Mouse (Mus musculus): ENCODE results near the gene Srsf2.

DNA sequence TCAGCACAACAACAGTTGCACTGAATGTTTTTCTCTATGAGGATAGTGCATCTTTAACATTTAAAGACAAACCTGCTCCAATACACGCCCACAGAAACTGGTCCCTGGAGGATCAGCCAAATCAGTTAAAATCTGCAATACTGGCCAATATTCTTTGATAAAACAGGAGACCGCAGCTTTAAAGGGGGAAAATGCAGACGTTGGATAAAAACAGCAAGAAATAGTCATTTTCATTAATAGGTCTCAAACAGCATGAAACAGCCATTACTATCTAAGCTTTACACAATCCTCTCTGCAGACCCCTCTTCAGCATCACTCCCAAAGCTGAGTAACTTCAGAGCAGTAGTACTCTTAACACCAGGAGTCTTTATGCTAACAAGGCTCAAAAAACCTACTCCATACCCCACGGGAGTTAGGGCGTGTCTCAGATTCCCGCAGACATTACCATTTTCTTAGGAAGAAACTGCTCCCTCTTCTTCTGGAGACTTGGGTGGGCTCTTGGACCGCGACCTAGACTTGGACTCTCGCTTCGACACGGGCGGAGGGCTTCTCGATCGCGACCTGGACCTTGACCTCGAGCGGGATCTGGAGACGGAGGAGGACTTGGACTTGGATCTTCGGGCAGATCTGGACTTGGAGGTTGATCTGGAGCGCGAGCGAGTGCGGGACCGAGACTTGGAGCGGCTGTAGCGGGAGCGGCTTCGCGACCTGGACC lies 1.2 kb downstream of the Srsf2 start:
- TF ChIP-seq MAFK (IDR thresholded peaks at IDR 0.05; ENCODE audit: insufficient read depth, low read depth, low read length) (no peak; the same call in 1 of the 2 replicates), ZC3H11A (IDR thresholded peaks at IDR 0.05; ENCODE audit: borderline replicate concordance, low read depth, low read length) (no peak)

Measured in ES-E14 (cell line).